Mouse (Mus musculus): ENCODE measurements around the gene Usp46.

GRCm38 (mm10) chr5:73998966-73999365, 69.3 kb downstream of the Usp46 start:
- TF ChIP-seq CTCF (IDR thresholded peaks at IDR 0.05; ENCODE audit: low read depth) (no peak), EP300 (IDR thresholded peaks at IDR 0.05; ENCODE audit: low read depth) (no peak)

All from liver, postnatal 0 days (tissue).